Mouse (Mus musculus) kidney, embryonic 15.5 days (tissue): Measurements from ENCODE around the gene Tomm40. TPM values are rescaled to one million over a fixed set of nuclear protein-coding genes. Genes with fewer than 3 reads are reported as not detected.

ENCODE experiments used
- ATAC-seq: fragments of 200-750 bp; cut with Nextera tagmentation; replicated peaks from 2 replicates; pipeline ENCODE4 v1.8.0; 2017; ENCODE audit warnings: moderate TSS enrichment; ENCODE audit not compliant: low FRiP score
- H3K27ac ChIP-seq: fragments of 300-500 bp; sonication (generic); 2 replicates; pipeline ENCODE4 v1.5.1; 2015; ENCODE audit warnings: mild to moderate bottlenecking, inconsistent platforms
- H3K27me3 ChIP-seq: fragments of 300-500 bp; sonication (generic); 2 replicates; pipeline ENCODE4 v1.6.1; 2015; ENCODE audit warnings: inconsistent platforms
- H3K36me3 ChIP-seq: fragments of 300-500 bp; sonication (generic); 2 replicates; pipeline ENCODE4 v1.6.1; 2015; ENCODE audit warnings: inconsistent platforms
- H3K4me1 ChIP-seq: fragments of 300-500 bp; sonication (generic); 2 replicates; pipeline ENCODE4 v1.6.1; 2015; ENCODE audit warnings: inconsistent platforms
- H3K4me2 ChIP-seq: fragments of 300-500 bp; sonication (generic); 2 replicates; pipeline ENCODE4 v1.6.1; 2015; ENCODE audit warnings: moderate library complexity, mild to moderate bottlenecking, inconsistent platforms
- H3K4me3 ChIP-seq: fragments of 300-500 bp; sonication (generic); replicated peaks from 2 replicates; pipeline ENCODE4 v1.5.1; 2015; ENCODE audit warnings: mild to moderate bottlenecking, inconsistent platforms
- H3K9ac ChIP-seq: fragments of 300-500 bp; sonication (generic); 2 replicates; pipeline ENCODE4 v1.6.1; 2015; ENCODE audit warnings: mild to moderate bottlenecking, inconsistent platforms
- H3K9me3 ChIP-seq: fragments of 300-500 bp; sonication (generic); replicated peaks from 2 replicates; pipeline ENCODE4 v1.6.1; 2016; ENCODE audit warnings: inconsistent platforms
- WGBS: fragments of 180-500 bp; shearing (Covaris S2); methylation state at CpG from one replicate; pipeline ENCODE4 v1.1.7; 2015; ENCODE audit warnings: mixed read lengths; 5-methylcytosine and 5-hydroxymethylcytosine counted together
- polyA plus RNA-seq: library from polyadenylated mRNA; unstranded; fragments of >200 nt; fragmentation: Nextera tagmentation; extraction: Ambion mirVana; gene quantifications from 2 replicates; pipeline ENCODE4 v1.2.1, GENCODE M21; 2015

Gene Tomm40
- 168 and 177 TPM in 2 replicates for polyA plus RNA-seq

- no peaks in the 10 kb centered on the region for H3K27me3 ChIP-seq
- H3K4me3 ChIP-seq: peak within 1 kb of the TSS; percentile 90
- ATAC-seq: peak; percentile 99
- peaks cover 26% of the 10 kb centered on the region for H3K4me1 ChIP-seq
- peak within 1 kb of the TSS; percentile 83 for H3K4me2 ChIP-seq
- peak within 1 kb of the TSS; percentile 87 for H3K27ac ChIP-seq
- H3K9ac ChIP-seq: peak within 1 kb of the TSS; percentile 85
- under 1% methylated on average over 59 of the region's 59 CpGs for WGBS
- H3K9me3 ChIP-seq: peaks cover 3% of the 10 kb centered on the region; the same call in 1 of the 2 replicates
- peaks cover 71% of the 10 kb centered on the region for H3K36me3 ChIP-seq
Observed at GRCm38 (mm10) chr7:19715239-19716054, at the start of gene Tomm40. Gene Tomm40 (minus strand): TSS chr7:19715438.

GRCm38 (mm10) chr7:19764581-19764980 lies 49.3 kb upstream of the Tomm40 start:
- no peak overlapping the region for H3K4me2 ChIP-seq
- H3K36me3 ChIP-seq: peaks cover 79% of the 10 kb centered on the region
- H3K4me3 ChIP-seq: no peak overlapping the region
- peaks cover 37% of the 10 kb centered on the region for H3K4me1 ChIP-seq
- no peaks in the 10 kb centered on the region for H3K9me3 ChIP-seq
- H3K27ac ChIP-seq: no peak overlapping the region
- ATAC-seq: no peak
- no peaks in the 10 kb centered on the region for H3K27me3 ChIP-seq
- H3K9ac ChIP-seq: no peak overlapping the region
- 79% methylated on average over 9 of the region's 9 CpGs for WGBS

GRCm38 (mm10) chr7:19763829-19764477 lies 48.7 kb upstream of the Tomm40 start:
- WGBS: 65% methylated on average over 13 of the region's 13 CpGs
- no peak overlapping the region for H3K4me3 ChIP-seq
- no peak for ATAC-seq
- no peak overlapping the region for H3K27ac ChIP-seq
- H3K9me3 ChIP-seq: no peaks in the 10 kb centered on the region
- no peak overlapping the region for H3K4me2 ChIP-seq
- H3K4me1 ChIP-seq: peaks cover 30% of the 10 kb centered on the region
- no peak overlapping the region for H3K9ac ChIP-seq
- peaks cover 85% of the 10 kb centered on the region for H3K36me3 ChIP-seq
- H3K27me3 ChIP-seq: no peaks in the 10 kb centered on the region

- ATAC-seq: peak; percentile 66
- Histone ChIP-seq H3K4me1 (peaks cover 17% of the 10 kb centered on the region), H3K9ac (no peak overlapping the region), H3K36me3 (peaks cover 94% of the 10 kb centered on the region), H3K9me3 (no peaks in the 10 kb centered on the region), H3K4me2 (no peak overlapping the region), H3K4me3 (no peak overlapping the region), H3K27me3 (no peaks in the 10 kb centered on the region), H3K27ac (no peak overlapping the region)
- 46% methylated on average over 11 of the region's 11 CpGs for WGBS
Observed at GRCm38 (mm10) chr7:19762283-19762682, 47.0 kb upstream of the Tomm40 start.

- WGBS: 80% methylated on average over 13 of the region's 13 CpGs
- Histone ChIP-seq H3K27me3 (no peaks in the 10 kb centered on the region), H3K4me2 (no peak overlapping the region), H3K36me3 (peaks cover 86% of the 10 kb centered on the region), H3K4me1 (peaks cover 35% of the 10 kb centered on the region), H3K4me3 (no peak overlapping the region), H3K9ac (no peak overlapping the region), H3K9me3 (no peaks in the 10 kb centered on the region), H3K27ac (no peak overlapping the region)
- no peak for ATAC-seq
Observed at GRCm38 (mm10) chr7:19760021-19760420, 44.8 kb upstream of the Tomm40 start.

- Histone ChIP-seq H3K4me3 (no peak overlapping the region), H3K27me3 (no peaks in the 10 kb centered on the region), H3K4me2 (no peak overlapping the region), H3K9ac (no peak overlapping the region), H3K36me3 (peaks cover 75% of the 10 kb centered on the region), H3K9me3 (no peaks in the 10 kb centered on the region), H3K4me1 (peaks cover 33% of the 10 kb centered on the region), H3K27ac (no peak overlapping the region)
- ATAC-seq: no peak
- WGBS: 90% methylated on average over 13 of the region's 13 CpGs
Observed at GRCm38 (mm10) chr7:19758623-19759022, 43.4 kb upstream of the Tomm40 start.

GRCm38 (mm10) chr7:19755851-19756786 lies 40.9 kb upstream of the Tomm40 start:
- peak; percentile 41 for ATAC-seq
- H3K27me3 ChIP-seq: no peaks in the 10 kb centered on the region
- peaks cover 26% of the 10 kb centered on the region for H3K4me1 ChIP-seq
- 0 out of 2 replicates have a peak overlapping the region, but pooled peaks have one; percentile 3 for H3K4me2 ChIP-seq
- H3K27ac ChIP-seq: peak overlapping the region; percentile 84
- no peak overlapping the region for H3K9ac ChIP-seq
- H3K9me3 ChIP-seq: no peaks in the 10 kb centered on the region
- 66% methylated on average over 24 of the region's 24 CpGs for WGBS
- no peak overlapping the region for H3K4me3 ChIP-seq
- peaks cover 52% of the 10 kb centered on the region for H3K36me3 ChIP-seq

GRCm38 (mm10) chr7:19755008-19755407 lies 39.8 kb upstream of the Tomm40 start:
- Histone ChIP-seq H3K9ac (no peak overlapping the region), H3K4me3 (no peak overlapping the region), H3K9me3 (no peaks in the 10 kb centered on the region), H3K4me2 (no peak overlapping the region), H3K27ac (peak overlapping the region; percentile 84), H3K4me1 (peaks cover 34% of the 10 kb centered on the region), H3K27me3 (no peaks in the 10 kb centered on the region), H3K36me3 (peaks cover 41% of the 10 kb centered on the region)
- no peak for ATAC-seq
- 87% methylated on average over 2 of the region's 2 CpGs for WGBS

- ATAC-seq: no peak
- H3K9me3 ChIP-seq: no peaks in the 10 kb centered on the region
- peak overlapping the region; percentile 19 for H3K27ac ChIP-seq
- peaks cover 34% of the 10 kb centered on the region for H3K4me1 ChIP-seq
- no peak overlapping the region for H3K4me2 ChIP-seq
- WGBS: 67% methylated on average over 1 of the region's 1 CpGs
- no peak overlapping the region for H3K4me3 ChIP-seq
- H3K9ac ChIP-seq: no peak overlapping the region
- H3K36me3 ChIP-seq: peaks cover 32% of the 10 kb centered on the region
- H3K27me3 ChIP-seq: no peaks in the 10 kb centered on the region
Observed at GRCm38 (mm10) chr7:19754065-19754464, 38.8 kb upstream of the Tomm40 start.

GRCm38 (mm10) chr7:19753587-19753986 lies 38.3 kb upstream of the Tomm40 start:
- Histone ChIP-seq H3K27ac (peak overlapping the region; percentile 19), H3K27me3 (no peaks in the 10 kb centered on the region), H3K4me3 (no peak overlapping the region), H3K36me3 (peaks cover 27% of the 10 kb centered on the region), H3K4me2 (no peak overlapping the region), H3K9ac (no peak overlapping the region), H3K4me1 (peaks cover 36% of the 10 kb centered on the region), H3K9me3 (no peaks in the 10 kb centered on the region)
- ATAC-seq: no peak
- 76% methylated on average over 7 of the region's 7 CpGs for WGBS

- Histone ChIP-seq H3K9me3 (no peaks in the 10 kb centered on the region), H3K4me3 (no peak overlapping the region), H3K9ac (no peak overlapping the region), H3K4me1 (peaks cover 46% of the 10 kb centered on the region), H3K27me3 (no peaks in the 10 kb centered on the region), H3K36me3 (peaks cover 18% of the 10 kb centered on the region), H3K27ac (no peak overlapping the region), H3K4me2 (no peak overlapping the region)
- no peak for ATAC-seq
- WGBS: 72% methylated on average over 8 of the region's 8 CpGs
Observed at GRCm38 (mm10) chr7:19752652-19753051, 37.4 kb upstream of the Tomm40 start.
